Comparison of ENCODE assay signal across 25 mouse cellular contexts in genomic region chr12:82186740-82187139, GRCm38 (mm10). TPM values are rescaled to one million over a fixed set of nuclear protein-coding genes. Genes with fewer than 3 reads are reported as not detected.
DNase-seq lines count a peak whose midpoint lies in the region; ATAC-seq and TF ChIP-seq lines count a peak whose summit lies in the region.
"Had no signal": no experiment of that assay in that cellular context is flagged by ENCODE, and none has a peak within 500 bp of the region (broad histone marks: within the 10 kb centered on the region; RNA-seq: fewer than 3 reads in every experiment).

No protein-coding gene starts in this region.

- ATAC-seq in kidney, embryonic 16.5 days (ENCODE audit: low FRiP score, low TSS enrichment): no peak
- no peak for ATAC-seq in lung, embryonic 16.5 days (ENCODE audit: low read depth)
- ATAC-seq: forebrain, embryonic 13.5 days; Patski had no signal

- DNase-seq in heart, embryonic 10.5 days (ENCODE audit: low spot score): peak; percentile 22
- DNase-seq in heart, postnatal 4 days: no peak
- DNase-seq in kidney, postnatal 25 days: no peak
- DNase-seq in lung, postnatal 25 days (ENCODE audit: low spot score): no peak
- no peak for DNase-seq in cerebellum, adult 11 months
- DNase-seq: adrenal gland, postnatal 25 days; cerebellum, adult 2 months; cerebellum, postnatal 25 days; gastrocnemius, postnatal 10 days; kidney, adult 18-20 months; kidney, postnatal 4 days; lung, adult 2 months; midbrain, embryonic 14.5 days; retina, postnatal 1 day; right cerebral cortex, postnatal 14 days had no signal

- 0 out of 2 replicates have a peak, but pooled peaks cover 2% of the 10 kb centered on the region for H3K9me3 ChIP-seq in heart, embryonic 10.5 days
- H3K9me3 ChIP-seq in kidney, embryonic 16.5 days (ENCODE audit: low read length): 0 out of 2 replicates have a peak, but pooled peaks cover 7% of the 10 kb centered on the region
- no peaks in the 10 kb centered on the region for H3K9me3 ChIP-seq in lung, embryonic 16.5 days (ENCODE audit: control insufficient read depth, low read length)
- H3K9me3 ChIP-seq in ES-Bruce4 (replicated peaks; ENCODE audit: control insufficient read depth, insufficient read depth, low read length, poor library complexity, severe bottlenecking): no peaks in the 10 kb centered on the region
- H3K9me3 ChIP-seq: kidney, embryonic 15.5 days; limb, embryonic 13.5 days; neural tube, embryonic 15.5 days had no signal

- no peak for TF ChIP-seq CTCF in ES-Bruce4 (IDR thresholded peaks at IDR 0.05; ENCODE audit: low read depth, low read length)

- peaks cover 53% of the 10 kb centered on the region for H3K4me1 ChIP-seq in heart, embryonic 10.5 days
- H3K4me1 ChIP-seq in kidney, embryonic 16.5 days (ENCODE audit: insufficient read depth, low read length): peaks cover 44% of the 10 kb centered on the region
- H3K4me1 ChIP-seq in lung, embryonic 16.5 days (replicated peaks; ENCODE audit: control insufficient read depth, insufficient read depth, low read length): peaks cover 45% of the 10 kb centered on the region
- H3K4me1 ChIP-seq in ES-Bruce4 (ENCODE audit: control insufficient read depth, insufficient read depth, low read length): peaks cover 11% of the 10 kb centered on the region

- H3K27ac ChIP-seq in heart, embryonic 10.5 days: no peak overlapping the region
- H3K27ac ChIP-seq in kidney, embryonic 16.5 days (ENCODE audit: low read length): peak overlapping the region; percentile 31; the same call in 1 of the 2 replicates
- H3K27ac ChIP-seq in lung, embryonic 16.5 days (ENCODE audit: low read length): 0 out of 2 replicates have a peak overlapping the region, but pooled peaks have one; percentile 19
- H3K27ac ChIP-seq in ES-Bruce4 (ENCODE audit: insufficient read depth, low read length): peak overlapping the region; percentile 26; the same call in 1 of the 2 replicates
- H3K27ac ChIP-seq: forebrain, embryonic 13.5 days; hindbrain, embryonic 14.5 days; limb, embryonic 13.5 days; macrophage; neural tube, embryonic 15.5 days had no signal

- peaks cover 17% of the 10 kb centered on the region for H3K36me3 ChIP-seq in heart, embryonic 10.5 days
- H3K36me3 ChIP-seq in kidney, embryonic 16.5 days (ENCODE audit: insufficient read depth, low read length): peaks cover 11% of the 10 kb centered on the region; the same call in 1 of the 2 replicates
- H3K36me3 ChIP-seq in lung, embryonic 16.5 days (ENCODE audit: control insufficient read depth, insufficient read depth, low read length): peaks cover 3% of the 10 kb centered on the region; the same call in 1 of the 2 replicates
- H3K36me3 ChIP-seq in ES-Bruce4 (ENCODE audit: control insufficient read depth, insufficient read depth, low read length, poor library complexity, severe bottlenecking): no peaks in the 10 kb centered on the region
- H3K36me3 ChIP-seq: neural tube, embryonic 15.5 days had no signal

- no peaks in the 10 kb centered on the region for H3K27me3 ChIP-seq in heart, embryonic 10.5 days (ENCODE audit: insufficient read depth, poor library complexity, severe bottlenecking)
- H3K27me3 ChIP-seq in kidney, embryonic 16.5 days (ENCODE audit: insufficient read depth, low read length): no peaks in the 10 kb centered on the region
- H3K27me3 ChIP-seq in lung, embryonic 16.5 days (ENCODE audit: control insufficient read depth, insufficient read depth, low read depth, low read length): no peaks in the 10 kb centered on the region
- no peaks in the 10 kb centered on the region for H3K27me3 ChIP-seq in ES-Bruce4 (ENCODE audit: control insufficient read depth, insufficient read depth, low read length, poor library complexity, severe bottlenecking)
- H3K27me3 ChIP-seq: forebrain, embryonic 13.5 days; kidney, embryonic 15.5 days; limb, embryonic 13.5 days; neural tube, embryonic 15.5 days; Patski had no signal

- H3K4me3 ChIP-seq in heart, embryonic 10.5 days: no peak overlapping the region
- H3K4me3 ChIP-seq in kidney, embryonic 16.5 days (ENCODE audit: low read length): no peak overlapping the region
- no peak overlapping the region for H3K4me3 ChIP-seq in lung, embryonic 16.5 days (ENCODE audit: low read length)
- H3K4me3 ChIP-seq in ES-Bruce4 (ENCODE audit: low read depth, low read length): no peak overlapping the region
- H3K4me3 ChIP-seq: forebrain, embryonic 13.5 days; kidney, embryonic 15.5 days; limb, embryonic 13.5 days; neural tube, embryonic 15.5 days had no signal

- no peak for TF ChIP-seq POLR2A in ES-Bruce4 (IDR thresholded peaks at IDR 0.05; ENCODE audit: insufficient read depth, low read length)

- H3K9ac ChIP-seq in kidney, embryonic 16.5 days (replicated peaks; ENCODE audit: low read length): 0 out of 2 replicates have a peak overlapping the region, but pooled peaks have one; percentile 1
- H3K9ac ChIP-seq in lung, embryonic 16.5 days (ENCODE audit: low read length): no peak overlapping the region
- no peak overlapping the region for H3K9ac ChIP-seq in ES-Bruce4 (ENCODE audit: low read depth, poor library complexity, severe bottlenecking)
- H3K9ac ChIP-seq: forebrain, embryonic 13.5 days; hindbrain, embryonic 14.5 days; kidney, embryonic 15.5 days; limb, embryonic 13.5 days; neural tube, embryonic 15.5 days had no signal

- 64% methylated on average over 3 of the region's 3 CpGs for WGBS in heart, embryonic 10.5 days
- WGBS in kidney, embryonic 16.5 days: 68% methylated on average over 3 of the region's 3 CpGs
- 57% methylated on average over 3 of the region's 3 CpGs for WGBS in lung, embryonic 16.5 days

- H3K4me2 ChIP-seq in kidney, embryonic 16.5 days (replicated peaks; ENCODE audit: low read depth, low read length): no peak overlapping the region
- no peak overlapping the region for H3K4me2 ChIP-seq in lung, embryonic 16.5 days (ENCODE audit: low read depth, low read length)
- H3K4me2 ChIP-seq: forebrain, embryonic 13.5 days; hindbrain, embryonic 14.5 days; kidney, embryonic 15.5 days; limb, embryonic 13.5 days; neural tube, embryonic 15.5 days had no signal

- TF ChIP-seq EP300 in ES-Bruce4 (IDR thresholded peaks at IDR 0.05; ENCODE audit: insufficient read depth, low read depth, low read length): no peak

RNA-seq across cellular contexts. Expression of gene Sipa1l1, which starts 17.6 kb away (rescaled TPM):
- 35.2 and 37.0 TPM in 2 replicates for polyA plus RNA-seq in heart, embryonic 10.5 days (2016; fragmentation: Nextera tagmentation; extraction: Ambion mirVana)
- total RNA-seq in heart, postnatal 4 days (2021): 10 to 100 TPM; 28.4 to 29.0 TPM
- 37.3 and 42.3 TPM in 2 replicates for polyA plus RNA-seq in kidney, embryonic 16.5 days (2015; fragmentation: Nextera tagmentation; extraction: Ambion mirVana)
- 25.9 and 26.2 TPM in 2 replicates for polyA plus RNA-seq in lung, embryonic 16.5 days (2015; fragmentation: Nextera tagmentation; extraction: Ambion mirVana)
- polyA plus RNA-seq in ES-Bruce4 (2011; ENCODE audit: insufficient read depth, insufficient read length, low read depth, missing spikeins): 44.9 and 49.1 TPM in 2 replicates
